Mouse (Mus musculus) cortical plate, adult 2 months (tissue): ENCODE measurements around the gene Zbtb43. TPM values are rescaled to one million over a fixed set of nuclear protein-coding genes. Genes with fewer than 3 reads are reported as not detected.

ENCODE experiments used
- H3K27ac ChIP-seq: fragments of 200-500 bp; 2 replicates; pipeline ENCODE4 v1.5.1; 2012; ENCODE audit warnings: low read length, control low read depth, inconsistent platforms; ENCODE audit not compliant: insufficient read depth
- H3K4me1 ChIP-seq: fragments of 200-500 bp; 2 replicates; pipeline ENCODE4 v1.6.1; 2011; ENCODE audit warnings: low read length; ENCODE audit not compliant: control insufficient read depth, insufficient read depth
- H3K4me3 ChIP-seq: fragments of 200-500 bp; 2 replicates; pipeline ENCODE4 v1.5.1; 2011; ENCODE audit warnings: mild to moderate bottlenecking, low read length, control low read depth; ENCODE audit not compliant: insufficient read depth
- CTCF ChIP-seq: fragments of 200-500 bp; IDR thresholded peaks from 2 replicates; pipeline ENCODE4 v1.5.1; 2011; ENCODE audit warnings: mild to moderate bottlenecking, control low read depth, low read length; ENCODE audit not compliant: insufficient read depth; ENCODE audit errors: extremely low read depth
- POLR2A ChIP-seq: fragments of 200-500 bp; IDR thresholded peaks from 2 replicates; pipeline ENCODE4 v1.6.1; 2011; ENCODE audit warnings: mild to moderate bottlenecking, low read length, control low read depth; ENCODE audit not compliant: insufficient read depth; ENCODE audit errors: extremely low read depth
- polyA plus RNA-seq: library from polyadenylated mRNA; depleted of rRNA; stranded (reverse); fragments of >200 nt; gene quantifications from 2 replicates; pipeline ENCODE4 v1.2.3, GENCODE M21; 2012; rRNA removed

Zbtb43 gene
- 21.1 and 21.5 TPM in 2 replicates for polyA plus RNA-seq

- TF ChIP-seq CTCF (no peak), POLR2A (peak; percentile 87)
- Histone ChIP-seq H3K27ac (0 out of 2 replicates have a peak within 1 kb of the TSS, but pooled peaks have one; percentile 25), H3K4me3 (peak within 1 kb of the TSS; percentile 61), H3K4me1 (peaks cover 11% of the 10 kb centered on the region)
These were observed at the start of gene Zbtb43 for GRCm38 (mm10) chr2:33468466-33469097. Gene Zbtb43, minus strand, starts transcription at chr2:33468559.

GRCm38 (mm10) chr2:33515856-33516255, 47.5 kb upstream of the Zbtb43 start:
- Histone ChIP-seq H3K4me3 (no peak overlapping the region), H3K27ac (no peak overlapping the region), H3K4me1 (no peaks in the 10 kb centered on the region)
- TF ChIP-seq CTCF (no peak), POLR2A (no peak)

GRCm38 (mm10) chr2:33515431-33515830, 47.1 kb upstream of the Zbtb43 start:
- Histone ChIP-seq H3K27ac (no peak overlapping the region), H3K4me1 (no peaks in the 10 kb centered on the region), H3K4me3 (no peak overlapping the region)
- TF ChIP-seq CTCF (no peak), POLR2A (no peak)

- no peaks in the 10 kb centered on the region for H3K4me1 ChIP-seq
- TF ChIP-seq POLR2A, result no peak
- TF ChIP-seq CTCF, result no peak
- H3K27ac ChIP-seq, result no peak overlapping the region
These were observed 42.4 kb upstream of the Zbtb43 start for GRCm38 (mm10) chr2:33510791-33511190.

GRCm38 (mm10) chr2:33502602-33503001, 34.2 kb upstream of the Zbtb43 start:
- no peak for TF ChIP-seq CTCF
- Histone ChIP-seq H3K4me3 (no peak overlapping the region), H3K27ac (no peak overlapping the region), H3K4me1 (no peaks in the 10 kb centered on the region)

More at GRCm38 (mm10) chr2:33510791-33511190, 42.4 kb upstream of the Zbtb43 start:
- H3K4me3 ChIP-seq, result no peak overlapping the region

- no peak for TF ChIP-seq POLR2A
- no peak for TF ChIP-seq CTCF
- Histone ChIP-seq H3K4me3 (no peak overlapping the region), H3K4me1 (no peaks in the 10 kb centered on the region), H3K27ac (no peak overlapping the region)
These were observed 29.9 kb upstream of the Zbtb43 start for GRCm38 (mm10) chr2:33498280-33498679.

- Histone ChIP-seq H3K4me3 (no peak overlapping the region), H3K27ac (no peak overlapping the region), H3K4me1 (no peaks in the 10 kb centered on the region)
- TF ChIP-seq POLR2A (no peak), CTCF (no peak)
These were observed 27.3 kb upstream of the Zbtb43 start for GRCm38 (mm10) chr2:33495654-33496053.

GRCm38 (mm10) chr2:33492041-33492440, 23.7 kb upstream of the Zbtb43 start:
- no peak overlapping the region for H3K4me3 ChIP-seq
- no peak for TF ChIP-seq CTCF
- no peak for TF ChIP-seq POLR2A

GRCm38 (mm10) chr2:33489565-33489964, 21.2 kb upstream of the Zbtb43 start:
- TF ChIP-seq POLR2A, result no peak
- peak; percentile 70 for TF ChIP-seq CTCF
- H3K27ac ChIP-seq, result no peak overlapping the region
- no peak overlapping the region for H3K4me3 ChIP-seq
- H3K4me1 ChIP-seq, result no peaks in the 10 kb centered on the region

More at GRCm38 (mm10) chr2:33492041-33492440, 23.7 kb upstream of the Zbtb43 start:
- Histone ChIP-seq H3K27ac (no peak overlapping the region), H3K4me1 (no peaks in the 10 kb centered on the region)

GRCm38 (mm10) chr2:33487332-33487731, 19.0 kb upstream of the Zbtb43 start:
- Histone ChIP-seq H3K4me3 (no peak overlapping the region), H3K27ac (no peak overlapping the region)
- TF ChIP-seq POLR2A (no peak), CTCF (no peak)

More at GRCm38 (mm10) chr2:33487332-33487731, 19.0 kb upstream of the Zbtb43 start:
- no peaks in the 10 kb centered on the region for H3K4me1 ChIP-seq
